In genomic region chr4:32241351-32241980, GRCm38 (mm10) we compare ENCODE assay signal across 8 mouse cellular contexts. TPM values are rescaled to one million over a fixed set of nuclear protein-coding genes. Genes with fewer than 3 reads are reported as not detected.
DNase-seq lines count a peak whose midpoint lies in the region; ATAC-seq lines count a peak whose summit lies in the region.
"Had no signal": no experiment of that assay in that cellular context is flagged by ENCODE, and none has a peak within 500 bp of the region (broad histone marks: within the 10 kb centered on the region; RNA-seq: fewer than 3 reads in every experiment).

No protein-coding gene starts in this region.

- H3K4me3 ChIP-seq in neural tube, embryonic 11.5 days (ENCODE audit: low read depth, low read length), result peak overlapping the region; percentile 94
- H3K4me3 ChIP-seq in forebrain, embryonic 11.5 days (ENCODE audit: low read depth, low read length), result no peak overlapping the region
- peak overlapping the region; percentile 94 for H3K4me3 ChIP-seq in limb, embryonic 12.5 days (replicated peaks)

- peak overlapping the region; percentile 84 for H3K4me2 ChIP-seq in neural tube, embryonic 11.5 days (ENCODE audit: low read depth)
- peak overlapping the region; percentile 97; the same call in 1 of the 2 replicates for H3K4me2 ChIP-seq in forebrain, embryonic 11.5 days (ENCODE audit: low read depth, low read length, severe bottlenecking)
- H3K4me2 ChIP-seq in limb, embryonic 12.5 days, result peak overlapping the region; percentile 91

- H3K27me3 ChIP-seq in neural tube, embryonic 11.5 days (ENCODE audit: control insufficient read depth, insufficient read depth, low read length), result no peaks in the 10 kb centered on the region
- peaks cover 3% of the 10 kb centered on the region; the same call in 1 of the 2 replicates for H3K27me3 ChIP-seq in forebrain, embryonic 11.5 days (ENCODE audit: control insufficient read depth, insufficient read depth, low read length)
- H3K27me3 ChIP-seq in limb, embryonic 12.5 days, result no peaks in the 10 kb centered on the region

- no peak for ATAC-seq in neural tube, embryonic 11.5 days (ENCODE audit: insufficient read depth, low FRiP score, low TSS enrichment)
- ATAC-seq in forebrain, embryonic 11.5 days (replicated peaks; ENCODE audit: low FRiP score), result no peak
- ATAC-seq in limb, embryonic 12.5 days (ENCODE audit: insufficient number of reproducible peaks, insufficient read depth, low FRiP score, low TSS enrichment, low read depth), result no peak

- H3K9me3 ChIP-seq in neural tube, embryonic 11.5 days (ENCODE audit: control insufficient read depth, low read length), result no peaks in the 10 kb centered on the region
- H3K9me3 ChIP-seq in forebrain, embryonic 11.5 days (ENCODE audit: control insufficient read depth, low read length), result no peaks in the 10 kb centered on the region
- H3K9me3 ChIP-seq in limb, embryonic 12.5 days, result no peaks in the 10 kb centered on the region

- H3K4me1 ChIP-seq in neural tube, embryonic 11.5 days (ENCODE audit: control insufficient read depth, insufficient read depth, low read length), result peaks cover 26% of the 10 kb centered on the region
- H3K4me1 ChIP-seq in forebrain, embryonic 11.5 days (replicated peaks; ENCODE audit: control insufficient read depth, insufficient read depth, low read length), result peaks cover 26% of the 10 kb centered on the region
- H3K4me1 ChIP-seq in limb, embryonic 12.5 days (replicated peaks), result peaks cover 60% of the 10 kb centered on the region

- H3K27ac ChIP-seq in neural tube, embryonic 11.5 days (ENCODE audit: low read depth, low read length), result peak overlapping the region; percentile 54
- peak overlapping the region; percentile 63 for H3K27ac ChIP-seq in forebrain, embryonic 11.5 days (ENCODE audit: low read depth, low read length)
- no peak overlapping the region for H3K27ac ChIP-seq in limb, embryonic 12.5 days

- no peaks in the 10 kb centered on the region for H3K36me3 ChIP-seq in neural tube, embryonic 11.5 days (ENCODE audit: control insufficient read depth, insufficient read depth, low read length)
- no peaks in the 10 kb centered on the region for H3K36me3 ChIP-seq in forebrain, embryonic 11.5 days (ENCODE audit: control insufficient read depth, insufficient read depth, low read length)
- peaks cover 6% of the 10 kb centered on the region for H3K36me3 ChIP-seq in limb, embryonic 12.5 days
- H3K36me3 ChIP-seq: G1E had no signal

- 18% methylated on average over 6 of the region's 6 CpGs for WGBS in neural tube, embryonic 11.5 days
- WGBS in forebrain, embryonic 11.5 days, result 23% methylated on average over 6 of the region's 6 CpGs
- 14% methylated on average over 6 of the region's 6 CpGs for WGBS in limb, embryonic 12.5 days

- H3K9ac ChIP-seq in neural tube, embryonic 11.5 days (ENCODE audit: low read length), result peak overlapping the region; percentile 36
- H3K9ac ChIP-seq in forebrain, embryonic 11.5 days (ENCODE audit: low read length), result no peak overlapping the region; the same call in 1 of the 2 replicates
- H3K9ac ChIP-seq in limb, embryonic 12.5 days (replicated peaks), result no peak overlapping the region

- peak; percentile 24 for DNase-seq in neural tube, embryonic 11.5 days (ENCODE audit: low spot score)
- no peak for DNase-seq in neural tube, embryonic 10.5 days (ENCODE audit: extremely low spot score, low spot score)
- DNase-seq in forebrain, embryonic 11.5 days (ENCODE audit: low spot score), result no peak
- no peak for DNase-seq in adrenal gland, postnatal 25 days
- no peak for DNase-seq in adrenal gland, postnatal 36 days
- DNase-seq in adrenal gland, adult 2 months, result no peak

RNA-seq across cellular contexts. Expression of gene Bach2, which starts 2.9 kb away (rescaled TPM):
- polyA plus RNA-seq in neural tube, embryonic 11.5 days (2014; fragmentation: Nextera tagmentation; extraction: Ambion mirVana), result 27.3 and 29.9 TPM in 2 replicates
- 16.2 and 17.3 TPM in 2 replicates for polyA plus RNA-seq in forebrain, embryonic 11.5 days (2014; fragmentation: Nextera tagmentation; extraction: Ambion mirVana)
- 13.3 and 14.5 TPM in 2 replicates for polyA plus RNA-seq in limb, embryonic 12.5 days (2016; fragmentation: Nextera tagmentation; extraction: Ambion mirVana)
- 1.3 and 4.7 TPM in 2 replicates for total RNA-seq in adrenal gland, postnatal 25 days (2021)
- 1 to 10 TPM; 3.5 to 5.4 TPM for total RNA-seq in adrenal gland, postnatal 36 days (2021)
- 1 to 10 TPM; 2.2 to 2.9 TPM for total RNA-seq in adrenal gland, adult 2 months (2021)
- 0.35 and 0.61 TPM in 2 replicates for polyA plus RNA-seq in adrenal gland, adult 2 months (2012; rRNA removed)
- polyA plus RNA-seq: G1E had no signal
